Mouse (Mus musculus) gastrocnemius, postnatal 4 days (tissue): ENCODE measurements at regions not wholly inside any gene's neighbourhood (a gene's known extent, or its start where the extent isn't known, plus 50 kb on each side); places are given as distances from the start of the nearest gene placed in this dataset.
"Not testable (repeated sequence)": the region's sequence is repeated elsewhere in the genome, so short reads cannot be mapped to it uniquely, and the experiment has no call there.

Experiments used
- DNase-seq, 2 experiments: peaks; one replicate each; pipeline ENCODE4 v3.0.0; 2021 to 2022; ENCODE audit warnings: low spot score in 2 of 2, mixed read lengths in 2 of 2

DNA sequence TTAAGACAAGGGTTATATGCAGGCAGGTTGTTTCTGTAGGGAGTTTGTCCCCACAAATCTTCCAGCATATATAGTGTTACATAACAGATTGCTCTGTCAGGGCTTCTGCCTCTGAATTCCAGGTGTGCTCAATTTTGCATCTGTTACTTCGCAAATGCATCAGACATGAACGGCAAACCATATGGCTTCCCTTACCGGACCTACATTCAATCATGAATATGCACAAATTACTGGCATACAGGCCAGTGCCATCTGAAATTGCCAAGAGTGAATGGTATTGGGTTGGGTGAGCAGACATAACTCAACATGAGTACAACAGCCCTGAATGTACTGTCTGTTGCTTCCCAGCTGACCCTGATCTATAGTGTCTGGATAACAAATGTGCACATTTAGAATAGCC, 929.4 kb downstream of the Diaph3 start:
- no peak for DNase-seq

DNA sequence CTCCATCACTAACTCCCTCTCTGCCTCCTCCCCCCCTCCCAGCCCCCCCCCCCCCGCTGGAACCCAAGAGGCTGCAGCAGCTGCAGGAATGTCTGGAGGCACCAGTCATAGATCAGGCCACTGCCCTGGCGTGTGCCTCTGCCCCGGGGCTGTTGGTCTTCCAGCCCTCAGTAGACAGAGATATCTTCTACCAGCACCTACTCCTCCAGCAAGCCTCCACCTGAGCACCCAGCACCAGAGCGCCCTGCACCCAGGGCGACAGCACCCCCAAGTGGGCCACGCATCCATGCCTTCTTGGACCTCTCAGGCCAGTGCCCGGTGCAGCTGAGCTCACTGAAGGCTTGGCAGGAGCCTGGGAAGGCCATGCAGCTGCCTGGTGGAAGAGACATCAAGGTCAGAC, 936.5 kb downstream of the Diaph3 start:
- DNase-seq = no peak

DNA sequence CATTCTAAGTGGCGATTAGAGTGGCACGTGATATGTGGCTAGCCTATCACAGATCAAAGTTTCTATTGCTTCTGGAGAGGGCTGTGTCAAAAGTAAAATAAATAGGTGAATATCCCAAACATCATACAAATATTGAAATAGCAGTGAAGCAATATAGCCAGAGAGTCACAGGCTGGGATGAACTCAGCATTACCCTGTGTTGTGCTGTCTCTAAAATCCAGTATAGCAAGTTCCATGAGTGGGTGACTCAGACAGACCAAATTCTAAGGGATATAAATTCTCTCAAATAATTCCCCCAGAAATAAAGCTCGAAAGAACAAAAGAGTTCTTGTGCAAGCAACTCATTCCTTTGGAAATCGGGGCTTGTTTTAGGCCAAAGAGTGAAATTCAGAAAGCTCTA, 943.2 kb downstream of the Diaph3 start:
- no peak for DNase-seq

DNA sequence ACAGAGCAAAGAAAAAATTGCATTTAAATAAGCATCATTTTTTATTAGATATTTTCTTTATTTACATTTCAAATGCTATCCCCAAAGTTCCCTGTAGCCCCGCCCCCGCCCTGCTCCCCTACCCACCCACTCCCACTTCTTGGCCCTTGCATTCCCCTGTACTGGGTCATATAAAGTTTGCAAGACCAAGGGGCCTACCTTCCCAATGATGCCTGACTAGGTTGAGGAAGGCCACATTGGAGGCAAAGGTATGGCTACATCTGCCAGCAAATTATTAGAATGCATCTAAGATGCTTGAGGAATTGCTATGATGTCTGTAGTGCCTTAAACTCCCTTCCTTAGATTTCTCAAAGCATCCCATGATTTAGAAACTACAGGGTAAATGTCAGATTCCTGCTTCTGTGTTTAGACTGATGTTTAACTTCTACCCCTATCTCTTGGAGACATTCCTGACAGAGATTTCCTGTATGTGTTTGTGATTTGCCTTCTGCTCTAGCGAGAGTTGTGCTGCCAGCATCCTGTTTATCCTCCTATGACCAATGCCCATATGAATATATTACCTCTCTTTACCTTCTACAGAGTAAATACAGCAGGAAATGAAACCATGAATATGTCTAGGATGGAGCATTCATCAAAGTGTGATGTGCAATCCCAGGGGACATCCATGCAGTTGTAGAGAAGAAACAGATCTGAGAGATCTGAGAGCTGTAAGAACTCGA, 956.2 kb downstream of the Diaph3 start:
- no peak for DNase-seq

DNA sequence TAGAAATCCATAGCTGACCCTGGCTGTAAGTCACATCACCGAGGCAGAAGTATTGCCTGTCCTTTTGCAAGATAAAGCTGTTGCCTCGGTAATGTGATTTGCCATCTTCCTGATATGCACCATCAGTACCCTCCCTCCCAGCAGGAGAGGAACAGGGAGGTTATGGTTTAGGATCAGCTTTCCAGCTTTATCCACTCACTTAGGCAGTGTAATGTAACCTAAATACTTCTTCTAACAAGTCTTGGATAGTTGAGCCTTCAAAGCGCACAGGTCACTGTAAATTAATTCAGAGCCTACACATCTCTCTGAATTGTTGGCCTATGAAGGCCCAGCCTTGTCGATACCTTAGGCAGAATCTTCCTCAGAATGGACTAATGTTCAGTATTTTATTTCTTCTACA, 962.5 kb downstream of the Diaph3 start:
- no peak for DNase-seq

DNA sequence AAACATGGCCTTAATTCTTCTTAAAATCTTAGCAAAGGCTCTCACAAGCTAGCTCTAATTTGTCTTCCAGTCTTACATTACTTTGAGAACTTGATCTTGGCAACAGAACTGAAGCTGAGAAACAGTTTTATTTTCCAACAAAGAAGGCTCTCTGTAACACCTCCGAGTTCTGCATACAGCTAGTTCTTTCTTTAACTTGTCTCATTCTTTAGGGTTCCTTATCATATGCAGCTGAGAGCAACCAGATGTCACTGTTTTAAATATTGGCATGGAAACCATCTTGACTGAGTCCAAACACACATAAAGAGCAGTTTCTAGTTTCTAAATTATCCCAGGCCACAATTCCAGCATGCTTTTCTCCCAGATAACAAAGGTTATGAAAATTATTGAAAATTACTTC, 969.9 kb downstream of the Diaph3 start:
- no peak for DNase-seq

DNA sequence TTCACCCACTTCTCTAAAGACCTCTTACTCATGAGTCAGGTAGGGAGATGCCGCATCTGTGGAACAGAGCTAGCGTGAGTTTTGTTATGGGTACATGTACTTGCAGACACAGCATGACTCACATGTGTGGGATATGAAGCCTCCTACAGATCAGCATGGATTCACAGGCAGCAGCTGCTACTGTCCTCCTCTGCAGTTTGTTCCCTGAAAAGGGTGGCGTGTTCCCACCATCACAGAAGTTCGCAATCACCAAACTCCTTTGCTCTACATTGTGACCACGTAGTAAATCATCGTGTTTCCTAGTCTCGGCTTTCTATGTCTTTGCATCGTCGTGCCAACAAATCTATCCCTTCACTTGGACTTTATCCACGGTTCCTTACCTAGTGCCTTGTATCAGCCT, 981.9 kb downstream of the Diaph3 start:
- no peak for DNase-seq

DNA sequence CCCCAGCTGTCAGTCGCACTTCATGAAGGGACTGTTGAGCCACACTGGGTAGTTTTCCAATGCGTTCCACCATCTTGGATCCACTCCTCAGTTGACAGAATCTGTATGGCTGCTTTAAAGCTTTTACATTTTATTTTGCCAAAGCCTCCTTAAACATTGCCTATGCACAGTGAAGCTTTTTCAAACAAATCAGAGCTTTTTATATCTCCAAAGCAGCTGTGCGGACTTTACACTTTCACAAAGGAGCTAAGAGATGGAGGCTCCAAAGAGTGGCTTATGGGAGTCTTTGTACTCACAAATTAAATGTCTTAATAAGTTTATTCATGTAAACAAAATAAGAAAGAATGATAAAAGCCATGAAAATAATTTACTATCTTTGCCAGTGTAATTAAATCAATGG, 986.3 kb downstream of the Diaph3 start:
- DNase-seq = no peak

DNA sequence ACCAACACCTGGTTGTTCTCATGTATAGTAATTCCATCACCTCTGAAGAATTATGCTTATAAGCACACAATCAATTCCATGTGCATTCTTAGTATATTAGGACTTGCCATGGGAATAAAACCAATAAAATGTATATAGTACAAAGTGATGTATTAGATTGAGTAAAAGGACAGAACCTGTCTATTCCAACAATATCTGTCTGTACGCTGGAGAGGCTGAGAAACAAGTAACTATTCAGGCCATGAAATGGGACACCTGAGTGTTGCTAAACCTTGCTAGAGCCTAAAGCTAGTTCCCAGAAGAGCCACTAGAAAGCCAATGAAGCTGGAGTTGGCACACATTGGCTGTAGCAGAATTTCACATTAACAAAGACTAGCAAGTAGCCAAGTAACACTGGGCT, 989.8 kb downstream of the Diaph3 start:
- DNase-seq = no peak

DNA sequence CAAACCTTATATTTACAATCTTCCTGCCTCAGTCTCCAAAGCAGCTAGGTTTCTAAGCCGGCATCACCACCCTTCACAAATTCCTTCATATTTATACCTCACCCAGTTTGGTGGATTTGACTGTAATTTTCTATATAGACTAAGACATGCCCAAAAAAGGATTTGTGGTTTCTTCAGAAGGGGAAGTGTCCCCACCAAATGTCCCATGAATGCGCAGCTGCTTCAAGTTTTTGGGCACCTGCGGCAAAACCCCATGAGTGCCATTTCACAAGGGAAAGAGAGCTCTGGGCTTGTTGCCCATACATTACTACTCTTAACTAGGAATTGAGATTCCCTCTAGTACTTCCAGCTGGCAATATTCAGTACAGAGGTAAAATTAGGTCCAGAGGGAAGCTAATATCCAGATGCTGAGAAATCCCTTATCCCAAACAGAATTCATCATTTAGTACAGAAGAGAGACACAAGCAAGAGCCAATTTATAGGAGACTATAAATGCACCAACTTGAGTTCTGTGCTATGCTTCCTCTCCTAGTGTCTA, 990.6 kb downstream of the Diaph3 start:
- DNase-seq = peak in 1 of 2 experiments; percentile 18

DNA sequence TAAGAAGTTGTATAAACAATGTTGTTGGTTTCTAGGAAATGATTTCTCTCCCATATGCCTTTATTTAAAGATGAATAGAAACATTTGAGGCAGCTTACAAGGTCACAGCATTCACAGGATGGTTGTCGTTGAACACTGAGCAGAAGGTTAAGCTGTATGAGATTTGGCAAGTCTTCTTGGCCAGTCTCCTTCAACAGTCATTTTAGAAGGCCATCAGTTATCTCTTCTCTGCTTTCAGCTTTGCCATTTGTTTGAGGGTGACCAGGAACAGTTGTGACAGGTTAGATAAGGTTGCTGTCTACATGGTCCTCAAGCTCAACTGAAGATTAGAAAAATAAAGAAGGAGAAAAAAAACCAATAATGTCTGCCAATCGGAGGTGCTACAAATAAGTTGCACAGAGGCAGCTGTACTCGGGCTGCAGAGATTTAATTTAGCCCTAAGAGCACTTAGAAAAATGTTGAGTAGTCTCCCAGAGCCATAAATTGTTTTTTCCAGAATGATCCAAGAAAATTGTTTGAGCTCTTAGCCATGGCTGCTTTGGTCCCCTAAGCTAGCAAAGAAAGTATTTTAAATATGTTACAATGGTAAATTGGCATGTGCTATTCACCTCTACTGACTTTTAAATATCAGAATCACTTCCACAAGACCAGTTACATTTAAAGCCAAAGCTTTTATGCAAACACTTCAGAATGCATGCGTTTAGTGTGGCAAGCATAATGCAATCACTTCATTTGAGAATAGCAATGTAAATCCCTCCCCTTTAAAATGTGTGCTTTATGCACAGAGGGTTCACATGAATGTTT, 1025.6 kb downstream of the Diaph3 start:
- no peak for DNase-seq

DNA sequence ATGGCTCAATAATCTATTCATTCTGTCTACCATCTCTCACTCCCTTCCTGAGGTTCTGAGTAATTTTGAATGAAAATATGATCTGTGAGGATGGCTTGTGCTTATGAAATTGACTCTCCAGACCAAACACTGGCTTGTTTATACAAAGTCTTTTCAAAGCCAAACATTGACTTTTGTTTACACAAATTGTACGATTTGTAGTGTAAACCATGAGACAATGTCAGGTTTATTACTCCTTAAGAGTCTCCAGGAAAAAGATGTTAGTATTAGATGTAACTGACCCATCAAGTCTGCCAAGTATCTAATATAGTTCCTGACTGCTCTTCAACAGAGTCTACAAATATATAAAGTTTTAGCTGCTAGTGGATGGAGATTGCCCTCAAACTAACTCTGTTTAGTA, 1039.5 kb downstream of the Diaph3 start:
- DNase-seq = no peak

DNA sequence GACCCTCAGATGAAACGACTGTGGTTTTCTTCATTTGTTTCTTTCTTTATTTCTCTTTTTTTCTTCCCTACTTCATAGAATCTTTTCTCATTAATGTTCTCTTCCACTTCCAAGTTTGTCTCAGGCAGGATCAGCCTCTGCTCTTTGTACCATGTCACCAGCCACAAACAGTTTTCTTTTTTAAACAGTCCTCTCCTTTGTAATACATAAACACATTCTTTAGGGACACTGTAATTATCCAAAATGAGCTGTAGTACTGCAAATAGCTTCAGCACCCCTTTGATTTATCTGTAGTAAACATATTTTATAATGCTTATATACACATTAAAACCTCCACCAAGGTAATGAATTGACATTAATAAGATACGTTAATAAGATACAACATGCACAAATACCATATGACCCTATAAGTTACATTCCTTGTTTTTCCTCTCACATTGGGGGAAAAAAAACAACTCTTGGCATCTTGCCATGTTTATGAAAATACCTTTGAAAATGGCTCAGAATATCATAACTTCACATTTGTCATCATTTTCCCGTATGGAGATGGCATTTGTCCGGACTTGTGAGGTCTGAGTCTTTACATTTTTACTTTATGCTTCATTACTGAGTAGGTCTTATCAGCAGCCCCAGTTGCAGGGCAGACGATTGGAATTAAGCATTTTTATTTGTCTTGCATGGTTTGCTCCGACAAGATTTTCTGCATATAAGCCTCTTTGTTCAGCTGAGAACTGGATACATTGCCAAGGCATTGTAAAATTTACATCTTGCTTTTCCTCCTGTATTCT, 1070.5 kb downstream of the Diaph3 start:
- no peak for DNase-seq

DNA sequence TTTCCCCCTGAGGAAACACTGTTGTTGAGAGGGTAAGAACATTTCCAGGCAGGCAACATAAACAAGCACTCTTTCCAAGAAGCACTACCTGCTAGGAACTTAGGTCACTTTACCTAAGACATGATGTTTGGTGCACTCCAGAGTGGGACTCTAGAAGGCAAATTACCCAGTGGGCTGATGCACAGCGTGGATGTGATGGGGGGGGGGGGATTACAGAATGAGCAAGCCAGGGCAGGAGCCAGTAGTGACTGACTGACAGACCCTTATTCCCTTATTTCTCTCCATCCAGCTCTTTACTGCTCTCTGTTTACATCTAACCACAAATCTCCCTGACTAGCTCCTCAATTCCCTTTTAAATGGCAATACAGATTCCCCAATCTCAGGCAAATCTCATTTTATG, 1071.7 kb downstream of the Diaph3 start:
- no peak for DNase-seq

DNA sequence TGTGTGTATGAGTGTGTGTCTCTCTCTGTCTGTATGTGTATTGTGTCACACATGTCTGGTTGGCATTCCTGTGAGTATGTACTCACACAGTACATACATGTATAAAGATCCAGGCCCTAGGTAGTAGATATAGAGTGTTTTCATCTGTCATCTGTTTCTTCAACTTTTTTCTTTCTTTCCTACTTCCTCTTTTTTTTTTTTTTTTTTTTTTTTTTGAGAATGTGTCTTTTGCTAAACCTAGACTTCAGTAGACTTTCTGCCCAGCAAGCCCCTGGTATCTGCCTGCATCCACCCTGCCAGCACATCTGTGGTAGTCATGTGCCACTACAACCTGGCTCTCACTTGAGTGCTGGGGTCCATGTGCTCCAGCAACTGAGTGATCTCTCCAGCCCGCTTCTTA, 1073.3 kb downstream of the Diaph3 start:
- DNase-seq = no peak

DNA sequence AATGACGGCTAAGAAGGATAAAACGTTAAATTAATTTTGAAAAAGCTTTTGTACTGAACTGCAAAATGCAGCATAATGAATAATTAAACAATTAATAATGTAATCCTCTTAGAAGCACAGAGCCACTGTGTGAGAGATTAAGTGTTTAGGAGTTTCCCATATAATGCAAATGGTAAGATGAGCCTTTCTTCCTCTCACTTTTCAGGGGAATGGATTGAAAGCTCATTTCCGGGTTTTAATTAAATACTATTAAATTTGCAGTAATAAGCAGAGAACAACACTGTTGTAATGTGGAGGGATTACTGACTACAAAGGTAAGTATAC, 1077.5 kb downstream of the Diaph3 start:
- DNase-seq = no peak

DNA sequence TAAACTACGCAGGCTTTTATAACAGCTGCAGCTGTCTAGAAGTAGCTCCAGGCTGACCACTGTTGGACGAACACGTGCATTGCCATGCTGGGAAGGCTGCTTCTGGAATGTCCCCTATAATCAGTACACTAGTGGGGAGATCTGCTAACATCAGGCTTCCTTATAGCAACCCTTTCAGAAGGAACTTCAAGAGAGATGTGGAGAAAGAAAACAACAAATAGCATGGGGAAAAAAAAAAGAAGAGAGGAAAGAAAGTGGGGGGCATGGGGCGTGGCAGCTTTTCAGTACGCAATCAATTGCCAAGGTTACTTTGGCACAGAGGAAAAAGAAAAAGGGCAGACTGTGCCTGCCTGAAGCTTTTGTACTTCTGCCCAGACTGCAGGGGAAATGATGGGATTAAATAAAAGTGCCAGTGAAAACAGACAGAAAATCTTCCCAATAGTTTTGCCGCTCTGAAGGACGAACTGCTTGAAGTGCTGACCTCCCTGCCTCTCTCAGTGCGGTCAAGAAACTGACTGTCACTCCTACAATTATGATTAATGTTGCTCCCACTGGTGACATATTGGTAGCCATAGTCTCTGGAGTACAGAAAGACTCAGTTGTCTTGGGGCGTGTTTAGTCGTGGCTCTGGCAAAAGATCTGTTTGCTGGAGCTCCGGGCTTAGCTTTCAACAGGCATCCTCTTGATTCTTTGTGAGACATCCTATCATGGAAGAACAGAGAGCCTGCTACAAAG, 1078.0 kb downstream of the Diaph3 start:
- DNase-seq = no peak

DNA sequence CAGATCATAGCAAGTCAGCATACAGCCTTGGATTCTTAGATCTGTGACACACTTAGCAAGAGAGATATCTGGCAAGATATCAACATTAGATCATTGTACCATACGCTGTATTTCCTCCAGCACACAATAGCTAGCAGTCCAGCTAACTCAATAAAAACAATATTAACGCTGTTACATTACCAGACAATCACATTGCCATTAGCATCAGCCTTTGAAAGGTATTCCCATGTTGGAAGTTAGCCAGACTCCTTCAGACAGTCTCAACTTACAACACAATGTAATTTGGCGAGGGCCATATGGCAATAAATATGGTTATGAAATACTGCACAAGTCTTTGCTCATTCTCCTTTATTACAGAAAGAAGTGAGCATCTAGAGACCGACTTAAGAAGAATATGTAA, 1084.0 kb downstream of the Diaph3 start:
- no peak for DNase-seq

DNA sequence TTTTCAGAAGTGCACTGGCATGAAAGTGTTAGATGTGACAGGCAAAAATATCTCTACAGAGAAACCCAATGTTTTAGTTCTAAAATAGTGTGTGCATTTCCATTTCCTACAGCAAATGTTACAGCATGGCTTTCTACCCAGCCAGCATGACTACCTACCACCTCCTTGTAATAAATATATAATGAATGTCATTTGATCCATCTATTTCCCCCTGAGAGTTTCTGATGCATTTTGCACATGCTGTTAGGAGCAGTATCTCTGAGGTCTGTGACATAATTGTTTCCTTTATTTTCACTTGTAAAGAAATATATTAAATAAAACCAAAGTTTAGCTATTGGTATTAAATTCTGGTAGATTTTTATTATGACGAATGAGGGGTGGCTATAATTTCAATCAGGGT, 1086.4 kb downstream of the Diaph3 start:
- no peak for DNase-seq

DNA sequence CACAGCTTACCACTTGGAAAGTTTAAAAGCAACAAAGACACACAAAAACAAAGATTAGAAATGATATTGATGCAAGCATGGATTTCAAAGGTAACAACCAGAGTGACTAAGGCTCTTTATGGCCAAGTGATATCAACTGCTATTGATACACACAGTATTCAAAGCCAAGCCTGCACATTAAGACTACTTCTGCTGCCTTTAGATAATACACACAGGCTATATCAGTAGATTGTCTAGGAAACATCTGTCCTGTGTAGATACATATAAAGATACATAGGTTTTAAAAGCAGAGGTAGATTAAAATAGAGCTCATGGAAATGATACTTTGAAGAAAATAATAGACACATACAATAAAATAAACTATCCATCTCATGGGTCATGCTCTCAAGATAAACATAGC, 1111.6 kb downstream of the Diaph3 start:
- DNase-seq = no peak

DNA sequence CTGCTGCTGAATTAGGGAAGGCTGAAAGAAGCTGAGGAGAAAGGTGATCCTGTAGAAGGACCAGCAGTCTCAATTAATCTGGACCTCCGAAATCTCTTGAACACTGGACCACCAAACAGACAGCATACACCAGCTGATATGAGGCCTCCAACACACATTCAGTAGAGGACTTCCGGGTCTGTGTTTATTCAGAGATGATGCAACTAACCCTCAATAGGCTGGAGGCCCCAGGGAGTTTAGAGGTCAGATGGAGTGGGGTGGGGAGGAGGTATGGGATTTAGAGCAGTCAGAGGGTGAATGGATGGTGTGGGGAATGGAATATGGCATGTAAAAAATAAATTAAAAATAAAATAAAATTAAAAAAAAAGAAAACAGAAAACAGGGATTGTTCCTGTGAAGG, 1123.4 kb downstream of the Diaph3 start:
- not testable (repeated sequence) for DNase-seq
